ENCODE assay signal across 26 mouse cellular contexts in the genomic region with DNA sequence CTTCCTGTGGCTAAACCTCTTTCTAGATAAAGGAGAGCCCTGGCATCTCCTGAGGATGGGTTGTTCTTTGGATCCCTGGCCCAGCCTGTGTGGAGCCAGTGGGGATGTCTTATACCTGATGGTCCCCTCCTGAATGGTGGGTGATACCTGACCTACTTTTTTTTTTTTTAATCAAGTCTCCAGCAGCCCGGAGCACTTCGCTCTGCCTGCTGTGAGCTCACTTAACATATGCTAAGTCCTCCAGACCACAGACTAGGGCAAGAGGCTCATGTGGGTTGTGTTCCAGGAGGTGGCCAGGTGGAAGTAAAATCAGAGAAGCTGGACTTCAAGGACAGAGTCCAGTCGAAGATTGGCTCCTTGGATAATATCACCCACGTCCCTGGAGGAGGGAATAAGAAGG.
DNase-seq lines count a peak whose midpoint lies in the region; ATAC-seq lines count a peak whose summit lies in the region.
"Had no signal": no experiment of that assay in that cellular context is flagged by ENCODE, and none has a peak within 500 bp of the region (broad histone marks: within the 10 kb centered on the region; RNA-seq: fewer than 3 reads in every experiment).

No protein-coding gene starts in this region.

- DNase-seq in forebrain, embryonic 11.5 days (ENCODE audit: low spot score), result peak; percentile 42
- DNase-seq in forebrain, embryonic 10.5 days (ENCODE audit: extremely low spot score, low spot score), result no peak
- DNase-seq in ES-CJ7 (ENCODE audit: low read depth, low spot score), result peak; percentile 58
- DNase-seq in ZHBTc4 (ENCODE audit: low read depth, low spot score), result peak; percentile 49
- no peak for DNase-seq in liver, embryonic 11.5 days (ENCODE audit: low spot score)
- DNase-seq: adrenal gland, adult 2 months; adrenal gland, postnatal 10 days; adrenal gland, postnatal 25 days; B cell, adult 2 months; cerebellum, adult 11 months; cerebellum, adult 18-20 months; cerebellum, adult 8-10 months; cerebellum, adult 9-11 months; cerebellum, postnatal 14 days; cerebellum, postnatal 36 days; embryo, embryonic 11 days had no signal

- no peaks in the 10 kb centered on the region for H3K36me3 ChIP-seq in forebrain, embryonic 11.5 days (ENCODE audit: control insufficient read depth, insufficient read depth, low read length)
- no peaks in the 10 kb centered on the region for H3K36me3 ChIP-seq in forebrain, embryonic 10.5 days (replicated peaks)
- no peaks in the 10 kb centered on the region for H3K36me3 ChIP-seq in liver, embryonic 11.5 days (ENCODE audit: control insufficient read depth, insufficient read depth, low read length)
- H3K36me3 ChIP-seq: embryonic facial prominence, embryonic 13.5 days; embryonic facial prominence, embryonic 15.5 days; G1E had no signal

- H3K27me3 ChIP-seq in forebrain, embryonic 11.5 days (ENCODE audit: control insufficient read depth, insufficient read depth, low read length), result no peaks in the 10 kb centered on the region
- H3K27me3 ChIP-seq in forebrain, embryonic 10.5 days (ENCODE audit: poor library complexity, severe bottlenecking), result peaks cover 26% of the 10 kb centered on the region
- H3K27me3 ChIP-seq in liver, embryonic 11.5 days (replicated peaks; ENCODE audit: control insufficient read depth, insufficient read depth, low read length), result no peaks in the 10 kb centered on the region
- H3K27me3 ChIP-seq: CH12.LX; embryonic facial prominence, embryonic 13.5 days; embryonic facial prominence, embryonic 15.5 days; Patski had no signal

- H3K4me1 ChIP-seq in forebrain, embryonic 11.5 days (replicated peaks; ENCODE audit: control insufficient read depth, insufficient read depth, low read length), result 0 out of 2 replicates have a peak, but pooled peaks cover 5% of the 10 kb centered on the region
- peaks cover 34% of the 10 kb centered on the region for H3K4me1 ChIP-seq in forebrain, embryonic 10.5 days
- peaks cover 15% of the 10 kb centered on the region for H3K4me1 ChIP-seq in liver, embryonic 11.5 days (replicated peaks; ENCODE audit: control insufficient read depth, insufficient read depth, low read length)

- H3K9me3 ChIP-seq in forebrain, embryonic 11.5 days (ENCODE audit: control insufficient read depth, low read length), result no peaks in the 10 kb centered on the region
- no peaks in the 10 kb centered on the region for H3K9me3 ChIP-seq in forebrain, embryonic 10.5 days
- H3K9me3 ChIP-seq in liver, embryonic 11.5 days (ENCODE audit: control insufficient read depth, low read length), result no peaks in the 10 kb centered on the region
- H3K9me3 ChIP-seq: embryonic facial prominence, embryonic 13.5 days; embryonic facial prominence, embryonic 15.5 days; forebrain, embryonic 12.5 days; G1E had no signal

- 36% methylated on average over 4 of the region's 4 CpGs for WGBS in forebrain, embryonic 11.5 days
- WGBS in forebrain, embryonic 10.5 days, result 35% methylated on average over 4 of the region's 4 CpGs
- whole genome bisulfite sequencing in liver, embryonic 11.5 days, result 37% methylated on average over 4 of the region's 4 CpGs

- H3K4me3 ChIP-seq in forebrain, embryonic 11.5 days (ENCODE audit: low read depth, low read length), result no peak overlapping the region
- no peak overlapping the region for H3K4me3 ChIP-seq in forebrain, embryonic 10.5 days
- H3K4me3 ChIP-seq in liver, embryonic 11.5 days (ENCODE audit: low read depth, low read length), result no peak overlapping the region
- H3K4me3 ChIP-seq: embryonic facial prominence, embryonic 13.5 days; embryonic facial prominence, embryonic 15.5 days; erythroblast, embryonic 14.5 days; forebrain, embryonic 12.5 days had no signal

- H3K4me2 ChIP-seq in forebrain, embryonic 11.5 days (ENCODE audit: low read depth, low read length, severe bottlenecking), result no peak overlapping the region
- no peak overlapping the region for H3K4me2 ChIP-seq in liver, embryonic 11.5 days
- H3K4me2 ChIP-seq: embryonic facial prominence, embryonic 13.5 days; embryonic facial prominence, embryonic 15.5 days; forebrain, embryonic 12.5 days had no signal

- H3K27ac ChIP-seq in forebrain, embryonic 11.5 days (ENCODE audit: low read depth, low read length), result no peak overlapping the region
- no peak overlapping the region for H3K27ac ChIP-seq in forebrain, embryonic 10.5 days
- no peak overlapping the region for H3K27ac ChIP-seq in liver, embryonic 11.5 days (ENCODE audit: low read depth, low read length)
- H3K27ac ChIP-seq: embryonic facial prominence, embryonic 13.5 days; embryonic facial prominence, embryonic 15.5 days; forebrain, embryonic 12.5 days had no signal

- H3K9ac ChIP-seq in forebrain, embryonic 11.5 days (ENCODE audit: low read length), result no peak overlapping the region
- H3K9ac ChIP-seq in liver, embryonic 11.5 days (ENCODE audit: low read depth, low read length), result no peak overlapping the region
- H3K9ac ChIP-seq: embryonic facial prominence, embryonic 13.5 days; embryonic facial prominence, embryonic 15.5 days; forebrain, embryonic 12.5 days had no signal

- ATAC-seq in forebrain, embryonic 11.5 days (replicated peaks; ENCODE audit: low FRiP score), result no peak
- ATAC-seq in liver, embryonic 11.5 days (replicated peaks; ENCODE audit: low FRiP score), result no peak
- ATAC-seq: CD4-positive, CD25-positive, alpha-beta regulatory T cell, adult 4 months; forebrain, embryonic 14.5 days; forebrain, embryonic 16.5 days; Patski had no signal

Comparison
In these comparisons a context has a peak if more than half of its experiments do, and no peak if none do; other contexts are left out.
1. DNase-seq: peak in forebrain, embryonic 11.5 days (single experiment), ES-CJ7 (single experiment) and ZHBTc4 (single experiment); none in forebrain, embryonic 10.5 days (single experiment) and liver, embryonic 11.5 days (single experiment).